Mouse (Mus musculus) lung, embryonic 15.5 days (tissue): ENCODE results near the gene Pigr. TPM values are rescaled to one million over a fixed set of nuclear protein-coding genes. Genes with fewer than 3 reads are reported as not detected.
A peak's percentile ranks its signal among the peaks of the same experiment; 100 is the strongest.

ENCODE experiments used
- ATAC-seq: fragments of 200-750 bp; cut with Nextera tagmentation; 2 replicates; pipeline ENCODE4 v1.8.0; 2017; ENCODE audit warnings: moderate number of reproducible peaks, borderline replicate concordance; ENCODE audit not compliant: low FRiP score, low TSS enrichment; ENCODE audit errors: extremely low read depth
- H3K27ac ChIP-seq: fragments of 300-500 bp; sonication (generic); 2 replicates; pipeline ENCODE4 v1.5.1; 2015; ENCODE audit warnings: moderate library complexity, mild to moderate bottlenecking, inconsistent platforms
- H3K27me3 ChIP-seq: fragments of 300-500 bp; sonication (generic); 2 replicates; pipeline ENCODE4 v1.6.1; 2015; ENCODE audit warnings: inconsistent platforms
- H3K36me3 ChIP-seq: fragments of 300-500 bp; sonication (generic); 2 replicates; pipeline ENCODE4 v1.6.1; 2015; ENCODE audit warnings: inconsistent platforms
- H3K4me1 ChIP-seq: fragments of 300-500 bp; sonication (generic); 2 replicates; pipeline ENCODE4 v1.6.1; 2015; ENCODE audit warnings: inconsistent platforms
- H3K4me2 ChIP-seq: fragments of 300-500 bp; sonication (generic); 2 replicates; pipeline ENCODE4 v1.6.1; 2015; ENCODE audit warnings: inconsistent platforms, mild to moderate bottlenecking, moderate library complexity
- H3K4me3 ChIP-seq: fragments of 300-500 bp; sonication (generic); 2 replicates; pipeline ENCODE4 v1.5.1; 2015; ENCODE audit warnings: mild to moderate bottlenecking, inconsistent platforms
- H3K9ac ChIP-seq: fragments of 300-500 bp; sonication (generic); 2 replicates; pipeline ENCODE4 v1.6.1; 2015; ENCODE audit warnings: inconsistent platforms
- H3K9me3 ChIP-seq: fragments of 300-500 bp; sonication (generic); 2 replicates; pipeline ENCODE4 v1.6.1; 2016; ENCODE audit warnings: inconsistent platforms
- WGBS: fragments of 180-500 bp; shearing (Covaris S2); methylation state at CpG from one replicate; pipeline ENCODE4 v1.1.7; 2015; 5-methylcytosine and 5-hydroxymethylcytosine counted together
- polyA plus RNA-seq: library from polyadenylated mRNA; unstranded; fragments of >200 nt; fragmentation: Nextera tagmentation; extraction: Ambion mirVana; gene quantifications from 2 replicates; pipeline ENCODE4 v1.2.1, GENCODE M21; 2015

Gene Pigr
- polyA plus RNA-seq, 1 experiment from 2014 or later: not detected

DNA sequence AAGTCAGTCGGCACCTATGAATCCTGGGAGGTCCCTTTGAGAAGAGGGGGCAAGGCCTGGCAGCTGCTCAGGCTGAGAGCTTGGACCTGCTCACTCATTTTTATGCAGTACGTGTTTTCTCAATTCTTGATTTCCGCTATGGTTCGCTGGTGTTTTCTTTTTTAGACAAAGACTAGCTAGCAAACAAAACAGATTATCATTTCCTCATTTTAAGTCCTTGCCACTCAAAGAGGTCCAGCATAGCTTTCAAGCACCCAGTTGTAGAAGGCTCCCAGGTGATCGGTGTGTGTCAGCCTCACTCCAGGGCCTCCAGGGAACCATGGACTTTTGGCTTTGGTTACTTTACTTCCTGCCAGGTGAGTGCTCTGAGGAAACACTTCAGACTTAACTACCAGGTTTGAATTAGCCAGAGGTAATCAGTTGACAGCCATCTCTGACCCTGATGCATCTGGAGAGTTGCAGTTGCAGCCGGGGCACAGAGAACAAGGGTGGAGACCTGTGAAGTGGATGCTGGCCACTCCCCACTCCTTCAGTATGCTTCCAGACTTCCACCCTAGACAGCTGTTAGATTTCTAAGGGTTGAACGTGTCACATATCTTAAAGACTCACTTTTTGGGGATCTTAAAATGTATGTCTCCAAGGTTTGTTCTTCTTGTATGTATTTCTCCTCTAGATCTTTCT, 39.2 kb downstream of the Pigr start, which contains the start of gene Fcmr:
Fcmr (plus strand) TSS at position 129 of the 681 bp plus-strand sequence.
- no peak for ATAC-seq
- 66% methylated on average over 7 of the region's 7 CpGs for WGBS
- Histone ChIP-seq H3K4me3 (no peak within 1 kb of the TSS), H3K4me1 (no peaks in the 10 kb centered on the region), H3K36me3 (no peaks in the 10 kb centered on the region), H3K9me3 (no peaks in the 10 kb centered on the region), H3K9ac (no peak within 1 kb of the TSS), H3K27me3 (no peaks in the 10 kb centered on the region), H3K27ac (no peak within 1 kb of the TSS), H3K4me2 (no peak within 1 kb of the TSS)

- H3K9me3 ChIP-seq: no peaks in the 10 kb centered on the region
- WGBS: 86% methylated on average over 2 of the region's 2 CpGs
- peaks cover 3% of the 10 kb centered on the region for H3K4me1 ChIP-seq
- H3K27me3 ChIP-seq: peaks cover 9% of the 10 kb centered on the region
- no peak overlapping the region for H3K4me2 ChIP-seq
- H3K27ac ChIP-seq: no peak overlapping the region
- no peaks in the 10 kb centered on the region for H3K36me3 ChIP-seq
- H3K9ac ChIP-seq: no peak overlapping the region
- no peak for ATAC-seq
- no peak overlapping the region for H3K4me3 ChIP-seq
Observed at GRCm38 (mm10) chr1:130872912-130873311, 46.4 kb downstream of the Pigr start.

- Histone ChIP-seq H3K4me1 (peaks cover 9% of the 10 kb centered on the region), H3K4me3 (no peak overlapping the region), H3K27ac (no peak overlapping the region), H3K9me3 (no peaks in the 10 kb centered on the region), H3K36me3 (no peaks in the 10 kb centered on the region), H3K27me3 (peaks cover 24% of the 10 kb centered on the region), H3K9ac (no peak overlapping the region), H3K4me2 (no peak overlapping the region)
- WGBS: 39% methylated on average over 3 of the region's 3 CpGs
- ATAC-seq: no peak
Observed at GRCm38 (mm10) chr1:130875139-130875538, 48.7 kb downstream of the Pigr start.

DNA sequence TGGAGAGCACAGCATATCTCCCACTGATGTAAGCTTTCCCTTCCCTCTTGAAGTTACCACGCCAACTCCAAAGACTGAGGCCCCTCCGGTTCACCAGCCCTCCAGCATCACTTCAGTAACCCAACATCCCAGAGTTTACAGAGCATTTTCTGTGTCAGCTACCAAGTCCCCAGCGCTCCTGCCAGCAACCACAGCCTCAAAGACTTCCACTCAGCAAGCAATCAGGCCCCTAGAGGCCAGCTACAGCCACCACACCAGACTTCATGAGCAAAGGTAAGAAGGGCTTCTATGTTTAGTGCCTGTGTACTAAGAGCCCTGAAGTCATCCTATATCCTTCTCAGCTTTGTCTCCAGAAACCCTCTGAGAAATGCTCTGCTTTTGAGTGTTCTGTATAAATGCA, 49.4 kb downstream of the Pigr start:
- H3K9ac ChIP-seq: no peak overlapping the region
- H3K4me2 ChIP-seq: no peak overlapping the region
- 53% methylated on average over 3 of the region's 3 CpGs for WGBS
- H3K27ac ChIP-seq: no peak overlapping the region
- H3K36me3 ChIP-seq: no peaks in the 10 kb centered on the region
- H3K27me3 ChIP-seq: peaks cover 26% of the 10 kb centered on the region
- no peaks in the 10 kb centered on the region for H3K9me3 ChIP-seq
- H3K4me1 ChIP-seq: peaks cover 9% of the 10 kb centered on the region
- no peak for ATAC-seq
- H3K4me3 ChIP-seq: no peak overlapping the region

DNA sequence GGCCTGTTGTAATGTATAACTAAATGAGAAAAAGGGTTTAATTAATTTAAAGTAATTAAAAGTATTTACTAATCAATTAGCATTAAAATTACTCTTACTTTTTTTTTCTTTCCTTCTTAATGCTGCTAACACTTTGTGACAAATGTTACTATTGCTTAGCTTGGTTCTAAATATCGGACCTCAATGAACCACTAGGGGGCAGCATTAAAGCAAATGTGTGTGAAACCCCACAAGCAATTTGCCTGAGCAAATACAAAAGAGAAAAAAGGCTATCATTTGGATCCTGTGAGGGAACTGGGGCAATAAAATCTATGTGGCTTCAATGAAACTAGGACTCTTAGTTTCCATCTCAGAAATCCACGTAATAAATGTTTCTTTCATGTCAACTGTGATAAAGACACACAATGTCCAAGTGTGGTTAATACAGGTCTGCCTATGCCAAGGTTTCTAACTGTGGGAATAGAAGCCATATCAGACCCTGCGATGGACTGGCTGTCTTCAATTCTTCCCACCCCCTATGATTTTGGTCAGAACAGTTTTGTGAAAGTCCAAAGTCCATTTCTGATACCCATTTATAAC, 50.5 kb downstream of the Pigr start:
- H3K4me1 ChIP-seq: peaks cover 9% of the 10 kb centered on the region
- no peaks in the 10 kb centered on the region for H3K36me3 ChIP-seq
- H3K4me3 ChIP-seq: no peak overlapping the region
- ATAC-seq: no peak
- H3K27ac ChIP-seq: no peak overlapping the region
- 20% methylated on average over 3 of the region's 3 CpGs for WGBS
- H3K9me3 ChIP-seq: no peaks in the 10 kb centered on the region
- H3K4me2 ChIP-seq: no peak overlapping the region
- H3K27me3 ChIP-seq: peaks cover 26% of the 10 kb centered on the region
- no peak overlapping the region for H3K9ac ChIP-seq

DNA sequence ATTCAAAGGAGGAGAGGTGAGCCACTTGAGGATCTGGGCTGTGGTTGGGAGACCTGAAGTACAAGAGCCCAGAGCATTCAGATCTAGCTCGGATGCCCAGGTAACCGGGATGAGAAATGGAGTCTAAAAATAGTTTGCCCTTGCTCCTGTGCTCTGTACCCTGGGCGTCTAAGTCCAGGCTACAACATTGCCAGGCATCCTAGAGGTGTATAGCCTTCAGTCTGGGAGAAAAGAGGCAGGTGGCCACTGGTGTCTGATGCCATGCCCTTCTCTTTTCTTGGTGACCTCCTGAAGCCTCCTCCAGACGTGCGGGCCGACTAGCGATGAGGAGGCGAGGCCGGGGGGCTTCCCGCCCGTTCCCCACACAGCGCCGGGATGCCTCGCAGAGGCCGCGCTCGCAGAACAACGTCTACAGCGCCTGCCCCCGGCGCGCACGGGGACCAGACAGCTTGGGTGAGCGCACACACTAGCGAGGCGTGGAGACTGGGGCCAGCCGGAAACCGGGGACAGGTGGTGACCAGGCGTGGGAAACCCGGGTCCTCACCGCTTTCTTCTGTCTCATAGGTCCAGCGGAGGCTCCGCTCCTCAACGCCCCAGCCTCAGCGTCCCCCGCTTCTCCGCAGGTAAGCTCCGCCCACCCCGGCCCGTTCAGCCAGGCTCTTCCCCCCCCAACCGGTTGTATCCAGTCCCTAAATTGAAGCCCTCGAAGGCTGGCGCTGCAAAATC, 51.6 kb downstream of the Pigr start:
- Histone ChIP-seq H3K27ac (no peak overlapping the region), H3K27me3 (peaks cover 26% of the 10 kb centered on the region), H3K9ac (peak overlapping the region; percentile 23), H3K36me3 (no peaks in the 10 kb centered on the region), H3K9me3 (no peaks in the 10 kb centered on the region), H3K4me1 (peaks cover 9% of the 10 kb centered on the region), H3K4me2 (peak overlapping the region; percentile 78), H3K4me3 (peak overlapping the region; percentile 36)
- WGBS: 2% methylated on average over 43 of the region's 43 CpGs
- peak; percentile 49; the same call in 1 of the 2 replicates for ATAC-seq

DNA sequence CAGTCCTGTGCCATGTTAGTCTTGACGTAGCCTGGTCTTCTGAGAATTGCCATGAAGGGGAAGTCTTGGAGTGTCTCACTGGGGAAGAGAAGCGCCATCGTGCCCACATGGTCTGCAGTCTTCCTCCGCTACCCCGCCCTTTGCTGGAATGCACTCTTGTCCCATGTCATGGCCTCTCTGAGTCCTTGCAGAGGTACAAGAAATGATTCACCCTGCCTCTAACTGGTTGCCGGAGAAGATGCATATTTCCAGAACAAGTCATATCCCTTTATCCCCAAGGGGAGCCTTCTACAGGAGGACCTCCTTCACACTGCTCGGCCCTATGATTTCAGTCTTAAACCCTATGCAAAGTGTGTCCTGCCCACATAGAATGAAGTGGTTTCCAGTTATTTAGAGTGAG, 53.4 kb downstream of the Pigr start:
- Histone ChIP-seq H3K27me3 (peaks cover 26% of the 10 kb centered on the region), H3K4me1 (peaks cover 9% of the 10 kb centered on the region), H3K4me3 (no peak overlapping the region), H3K9me3 (no peaks in the 10 kb centered on the region), H3K9ac (no peak overlapping the region), H3K27ac (no peak overlapping the region), H3K4me2 (no peak overlapping the region), H3K36me3 (no peaks in the 10 kb centered on the region)
- ATAC-seq: no peak
- WGBS: 84% methylated on average over 7 of the region's 7 CpGs

DNA sequence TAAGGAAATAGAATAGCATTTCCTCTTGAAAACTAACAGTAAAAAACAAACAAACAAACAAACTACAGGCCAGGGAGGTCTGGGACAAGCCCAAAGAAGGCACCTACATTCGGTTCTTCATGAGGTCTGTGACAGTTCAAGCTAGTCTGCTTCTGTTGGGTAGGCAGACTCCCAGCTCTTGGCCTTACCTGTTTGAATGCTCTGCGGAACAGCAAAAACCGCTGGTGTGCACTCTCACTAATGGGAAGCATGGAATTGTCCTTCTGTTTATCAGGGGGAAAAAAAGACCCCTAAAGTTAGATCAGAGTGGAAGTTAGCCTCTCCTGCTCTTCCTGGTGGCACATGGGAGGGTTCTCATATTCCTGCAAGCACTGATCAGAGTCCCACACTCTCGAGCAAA, 56.7 kb downstream of the Pigr start:
- peaks cover 4% of the 10 kb centered on the region for H3K4me1 ChIP-seq
- no peaks in the 10 kb centered on the region for H3K9me3 ChIP-seq
- WGBS: 76% methylated on average over 4 of the region's 4 CpGs
- no peak overlapping the region for H3K4me3 ChIP-seq
- H3K4me2 ChIP-seq: no peak overlapping the region
- no peak overlapping the region for H3K9ac ChIP-seq
- peaks cover 15% of the 10 kb centered on the region for H3K27me3 ChIP-seq
- H3K36me3 ChIP-seq: no peaks in the 10 kb centered on the region
- ATAC-seq: no peak
- no peak overlapping the region for H3K27ac ChIP-seq

- Histone ChIP-seq H3K4me1 (no peaks in the 10 kb centered on the region), H3K4me3 (no peak within 1 kb of the TSS), H3K4me2 (no peak within 1 kb of the TSS), H3K9ac (no peak within 1 kb of the TSS), H3K27ac (no peak within 1 kb of the TSS), H3K9me3 (no peaks in the 10 kb centered on the region), H3K36me3 (no peaks in the 10 kb centered on the region), H3K27me3 (no peaks in the 10 kb centered on the region)
- no peak for ATAC-seq
Observed at GRCm38 (mm10) chr1:130887354-130887753, 60.9 kb downstream of the Pigr start, which contains the start of gene Il24. Il24 (minus strand) TSS chr1:130887454.

GRCm38 (mm10) chr1:130892446-130892845, 66.0 kb downstream of the Pigr start:
- no peak overlapping the region for H3K4me3 ChIP-seq
- H3K27ac ChIP-seq: no peak overlapping the region
- ATAC-seq: no peak
- H3K4me2 ChIP-seq: no peak overlapping the region
- no peaks in the 10 kb centered on the region for H3K4me1 ChIP-seq
- H3K9ac ChIP-seq: no peak overlapping the region
- no peaks in the 10 kb centered on the region for H3K9me3 ChIP-seq
- WGBS: 57% methylated on average over 1 of the region's 1 CpGs
- no peaks in the 10 kb centered on the region for H3K36me3 ChIP-seq
- no peaks in the 10 kb centered on the region for H3K27me3 ChIP-seq

- Histone ChIP-seq H3K27ac (no peak overlapping the region), H3K4me2 (no peak overlapping the region), H3K36me3 (no peaks in the 10 kb centered on the region), H3K4me3 (no peak overlapping the region), H3K9ac (no peak overlapping the region), H3K9me3 (no peaks in the 10 kb centered on the region), H3K4me1 (no peaks in the 10 kb centered on the region), H3K27me3 (no peaks in the 10 kb centered on the region)
- no peak for ATAC-seq
- 59% methylated on average over 9 of the region's 9 CpGs for WGBS
Observed at GRCm38 (mm10) chr1:130893329-130894040, 67.0 kb downstream of the Pigr start.

DNA sequence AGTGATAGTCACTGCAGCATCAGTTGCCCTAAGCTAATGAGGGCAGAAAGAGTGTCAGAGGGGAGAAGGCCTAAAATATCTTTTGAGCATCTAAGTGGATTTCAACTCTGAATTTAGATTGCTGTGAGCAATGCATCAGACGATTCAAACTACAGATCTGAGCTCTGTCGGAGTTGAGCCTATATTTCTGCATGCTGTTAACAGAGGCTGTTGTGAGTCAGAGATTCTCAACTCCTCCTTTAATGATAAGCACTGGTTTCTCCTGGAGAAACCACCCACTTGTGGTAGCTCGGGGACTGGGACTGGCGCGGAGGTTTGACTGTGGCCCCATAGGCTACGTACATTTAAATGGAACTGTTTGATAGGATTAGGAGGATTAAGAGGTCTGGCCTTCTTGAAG, 68.0 kb downstream of the Pigr start:
- H3K27me3 ChIP-seq: no peaks in the 10 kb centered on the region
- ATAC-seq: no peak

More for the DNA sequence above, 68.0 kb downstream of the Pigr start:
- Histone ChIP-seq H3K4me2 (no peak overlapping the region), H3K4me1 (no peaks in the 10 kb centered on the region), H3K4me3 (no peak overlapping the region), H3K9me3 (no peaks in the 10 kb centered on the region), H3K9ac (no peak overlapping the region), H3K27ac (no peak overlapping the region), H3K36me3 (no peaks in the 10 kb centered on the region)
- WGBS: 68% methylated on average over 6 of the region's 6 CpGs
